Mouse (Mus musculus): ENCODE results near the gene Cabin1. TPM values are rescaled to one million over a fixed set of nuclear protein-coding genes. Genes with fewer than 3 reads are reported as not detected.

Cabin1 gene
- polyA plus RNA-seq, 1 experiment from 2014 or later, result 14.3 TPM

GRCm38 (mm10) chr10:75608975-75609374, 155.2 kb downstream of the Cabin1 start:
- Histone ChIP-seq H3K4me2 (no peak overlapping the region), H3K27me3 (no peaks in the 10 kb centered on the region), H3K4me3 (replicated peaks) (no peak overlapping the region), H3K4me1 (replicated peaks) (no peaks in the 10 kb centered on the region), H3K27ac (replicated peaks) (no peak overlapping the region), H3K9me3 (replicated peaks) (no peaks in the 10 kb centered on the region), H3K9ac (no peak overlapping the region), H3K36me3 (replicated peaks) (no peaks in the 10 kb centered on the region)
- ATAC-seq (ENCODE audit: insufficient read depth), result no peak
- WGBS (ENCODE audit: insufficient replicate concordance), result 79% methylated on average over 11 of the region's 11 CpGs

DNA sequence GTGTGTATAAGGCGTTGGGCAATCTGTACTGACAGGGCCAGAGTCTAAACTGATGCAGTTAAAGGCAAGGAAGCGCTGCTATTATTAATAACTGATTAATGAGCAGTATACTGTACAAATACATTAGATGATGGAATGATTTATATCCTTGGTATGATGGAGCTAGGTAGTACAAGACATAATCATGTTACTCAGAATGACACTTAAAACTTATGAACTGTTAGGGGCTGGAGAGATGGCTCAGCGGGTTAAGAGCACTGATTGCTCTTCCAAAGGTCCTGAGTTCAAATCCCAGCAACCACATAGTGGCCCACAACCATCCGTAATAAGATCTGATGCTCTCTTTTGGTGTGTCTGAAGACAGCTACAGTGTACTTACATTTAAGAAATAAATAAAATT, 156.9 kb downstream of the Cabin1 start:
- WGBS (ENCODE audit: insufficient replicate concordance), result 67% methylated on average over 4 of the region's 4 CpGs
- no peak overlapping the region for H3K9ac ChIP-seq
- no peak for ATAC-seq (ENCODE audit: insufficient read depth)
- no peak overlapping the region for H3K4me3 ChIP-seq (replicated peaks)
- no peak overlapping the region for H3K27ac ChIP-seq (replicated peaks)
- H3K4me1 ChIP-seq (replicated peaks), result no peaks in the 10 kb centered on the region
- no peaks in the 10 kb centered on the region for H3K36me3 ChIP-seq (replicated peaks)
- H3K27me3 ChIP-seq, result no peaks in the 10 kb centered on the region
- H3K4me2 ChIP-seq, result no peak overlapping the region
- H3K9me3 ChIP-seq (replicated peaks), result no peaks in the 10 kb centered on the region

DNA sequence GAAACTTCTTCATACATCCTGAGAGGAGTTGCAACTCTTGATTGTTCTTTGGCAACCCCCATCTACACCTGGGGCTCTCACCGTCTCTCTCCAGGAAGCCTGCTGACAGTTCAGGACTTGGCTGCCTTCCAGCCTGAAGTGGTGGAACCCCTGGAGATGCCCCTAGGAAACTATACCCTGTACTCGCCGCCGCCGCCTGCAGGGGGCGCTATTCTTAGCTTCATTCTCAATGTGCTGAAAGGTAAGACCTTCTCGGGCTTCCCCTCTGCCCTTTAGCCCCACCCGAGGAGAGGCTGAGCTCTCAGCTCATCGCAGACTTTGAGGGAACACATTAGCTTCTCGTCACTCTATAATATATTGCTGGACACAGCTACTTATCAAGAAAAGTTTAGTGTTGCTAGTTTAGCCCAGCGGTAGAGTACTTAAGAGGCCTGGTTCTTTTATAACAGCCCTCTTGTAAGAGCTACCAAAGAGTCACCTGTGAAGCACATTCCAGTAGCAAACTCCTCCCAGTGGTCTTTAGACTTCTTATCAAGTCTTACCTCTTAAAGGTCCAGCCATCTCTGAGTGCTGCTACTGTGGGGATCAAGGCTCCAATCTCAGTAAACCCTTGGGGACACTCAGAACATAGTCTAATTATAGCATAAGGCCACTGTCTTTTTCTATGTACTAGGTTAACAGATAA, 158.8 kb downstream of the Cabin1 start:
- no peak overlapping the region for H3K9ac ChIP-seq
- no peak overlapping the region for H3K27ac ChIP-seq (replicated peaks)
- no peaks in the 10 kb centered on the region for H3K36me3 ChIP-seq (replicated peaks)
- H3K9me3 ChIP-seq (replicated peaks), result no peaks in the 10 kb centered on the region
- 25% methylated on average over 11 of the region's 11 CpGs for WGBS (ENCODE audit: insufficient replicate concordance)
- H3K4me3 ChIP-seq (replicated peaks), result no peak overlapping the region
- no peaks in the 10 kb centered on the region for H3K4me1 ChIP-seq (replicated peaks)
- H3K4me2 ChIP-seq, result no peak overlapping the region
- ATAC-seq (ENCODE audit: insufficient read depth), result no peak
- no peaks in the 10 kb centered on the region for H3K27me3 ChIP-seq

- H3K4me1 ChIP-seq (replicated peaks), result no peaks in the 10 kb centered on the region
- no peaks in the 10 kb centered on the region for H3K9me3 ChIP-seq (replicated peaks)
- 64% methylated on average over 7 of the region's 7 CpGs for WGBS (ENCODE audit: insufficient replicate concordance)
- H3K27me3 ChIP-seq, result no peaks in the 10 kb centered on the region
- H3K4me3 ChIP-seq (replicated peaks), result no peak overlapping the region
- H3K27ac ChIP-seq (replicated peaks), result no peak overlapping the region
- no peak for ATAC-seq (ENCODE audit: insufficient read depth)
- no peak overlapping the region for H3K4me2 ChIP-seq
- no peak overlapping the region for H3K9ac ChIP-seq
- H3K36me3 ChIP-seq (replicated peaks), result no peaks in the 10 kb centered on the region
Measured at GRCm38 (mm10) chr10:75600189-75600730, 163.9 kb downstream of the Cabin1 start.

Other genes starting within 250 kb of the Cabin1 start
- gene Snrpd3, start 246.8 kb downstream of the Cabin1 start, polyA plus RNA-seq (2015; fragmentation: Nextera tagmentation; extraction: Ambion mirVana), result 65.7 and 68.7 TPM in 2 replicates
- 62.1 and 74.6 TPM in 2 replicates for gene Gucd1, start 246.4 kb downstream of the Cabin1 start, polyA plus RNA-seq (2015; fragmentation: Nextera tagmentation; extraction: Ambion mirVana)
- 0.06 and 0.15 TPM in 2 replicates for gene Lrrc75b, start 204.0 kb downstream of the Cabin1 start, polyA plus RNA-seq (2015; fragmentation: Nextera tagmentation; extraction: Ambion mirVana)
- gene Ggt1, start 202.7 kb downstream of the Cabin1 start, polyA plus RNA-seq (2015; fragmentation: Nextera tagmentation; extraction: Ambion mirVana), result 13.8 and 22.1 TPM in 2 replicates
- gene Ggt5, start 175.0 kb downstream of the Cabin1 start, polyA plus RNA-seq (2015; fragmentation: Nextera tagmentation; extraction: Ambion mirVana), result 0.75 and 1.3 TPM in 2 replicates
- gene Susd2, start 120.3 kb downstream of the Cabin1 start, polyA plus RNA-seq (2015; fragmentation: Nextera tagmentation; extraction: Ambion mirVana), result 1.9 and 2.0 TPM in 2 replicates
- gene Ddt, start 9.1 kb upstream of the Cabin1 start, polyA plus RNA-seq (2015; fragmentation: Nextera tagmentation; extraction: Ambion mirVana), result 185 and 204 TPM in 2 replicates
- gene Gm20441, start 16.6 kb upstream of the Cabin1 start, polyA plus RNA-seq (2015; fragmentation: Nextera tagmentation; extraction: Ambion mirVana), result not detected in 2 replicates
- 14.9 and 15.4 TPM in 2 replicates for gene Gstt3, start 17.1 kb upstream of the Cabin1 start, polyA plus RNA-seq (2015; fragmentation: Nextera tagmentation; extraction: Ambion mirVana)
- 108 and 151 TPM in 2 replicates for gene Gstt1, start 34.2 kb upstream of the Cabin1 start, polyA plus RNA-seq (2015; fragmentation: Nextera tagmentation; extraction: Ambion mirVana)
- not detected in 2 replicates for gene Gstt4, start 58.2 kb upstream of the Cabin1 start, polyA plus RNA-seq (2015; fragmentation: Nextera tagmentation; extraction: Ambion mirVana)
- 50.5 and 54.2 TPM in 2 replicates for gene Gstt2, start 73.1 kb upstream of the Cabin1 start, polyA plus RNA-seq (2015; fragmentation: Nextera tagmentation; extraction: Ambion mirVana)
- 755 and 825 TPM in 2 replicates for gene Mif, start 95.9 kb upstream of the Cabin1 start, polyA plus RNA-seq (2015; fragmentation: Nextera tagmentation; extraction: Ambion mirVana)
- 0.53 and 0.67 TPM in 2 replicates for gene Derl3, start 129.1 kb upstream of the Cabin1 start, polyA plus RNA-seq (2015; fragmentation: Nextera tagmentation; extraction: Ambion mirVana)
- gene Smarcb1, start 157.3 kb upstream of the Cabin1 start, polyA plus RNA-seq (2015; fragmentation: Nextera tagmentation; extraction: Ambion mirVana), result 63.7 and 64.5 TPM in 2 replicates
- gene Chchd10, start 168.8 kb upstream of the Cabin1 start, polyA plus RNA-seq (2015; fragmentation: Nextera tagmentation; extraction: Ambion mirVana), result 117 and 142 TPM in 2 replicates
- gene Mmp11, start 172.2 kb upstream of the Cabin1 start, polyA plus RNA-seq (2015; fragmentation: Nextera tagmentation; extraction: Ambion mirVana), result 2.4 and 3.1 TPM in 2 replicates
- 25.1 and 27.1 TPM in 2 replicates for gene Gm867, start 176.3 kb upstream of the Cabin1 start, polyA plus RNA-seq (2015; fragmentation: Nextera tagmentation; extraction: Ambion mirVana)
- gene Vpreb3, start 178.7 kb upstream of the Cabin1 start, polyA plus RNA-seq (2015; fragmentation: Nextera tagmentation; extraction: Ambion mirVana), result 6.4 and 9.1 TPM in 2 replicates
- gene Gm5134, start 190.2 kb upstream of the Cabin1 start, polyA plus RNA-seq (2015; fragmentation: Nextera tagmentation; extraction: Ambion mirVana), result 0.23 TPM in 1 of 2 replicates, not detected in the other

Measured in liver, embryonic 15.5 days (tissue).